Mouse (Mus musculus) stomach, postnatal 0 days (tissue): ENCODE data around the gene Tmem175.

ENCODE experiments used
- CTCF ChIP-seq: IDR thresholded peaks from 2 replicates; pipeline ENCODE4 v1.5.1; 2016; ENCODE audit warnings: antibody characterized with exemption, low read depth, mild to moderate bottlenecking, moderate library complexity
- EP300 ChIP-seq: optimal IDR thresholded peaks from 2 replicates; pipeline ENCODE3; 2016; ENCODE audit warnings: antibody characterized with exemption

DNA sequence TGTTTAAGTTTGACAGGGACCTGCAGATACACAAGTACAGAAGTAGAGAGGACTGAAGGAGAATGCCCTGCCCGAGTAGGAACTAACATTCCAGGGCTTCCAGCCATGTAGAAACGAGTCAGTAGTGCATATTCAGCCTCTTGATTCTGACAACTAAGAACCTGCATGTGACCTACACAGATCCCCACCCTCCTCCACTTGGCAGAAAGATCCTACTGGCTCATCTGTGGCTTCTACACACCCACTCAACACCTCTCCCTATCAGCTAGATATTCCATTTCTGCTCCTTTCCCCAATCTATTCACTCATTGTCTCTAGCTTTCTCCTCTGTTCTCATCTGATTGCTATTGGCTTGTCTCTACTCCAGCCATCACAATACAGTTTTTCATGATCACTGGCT lies 7.7 kb upstream of the Tmem175 start:
- TF ChIP-seq CTCF (no peak), EP300 (no peak)
